In the genomic region with DNA sequence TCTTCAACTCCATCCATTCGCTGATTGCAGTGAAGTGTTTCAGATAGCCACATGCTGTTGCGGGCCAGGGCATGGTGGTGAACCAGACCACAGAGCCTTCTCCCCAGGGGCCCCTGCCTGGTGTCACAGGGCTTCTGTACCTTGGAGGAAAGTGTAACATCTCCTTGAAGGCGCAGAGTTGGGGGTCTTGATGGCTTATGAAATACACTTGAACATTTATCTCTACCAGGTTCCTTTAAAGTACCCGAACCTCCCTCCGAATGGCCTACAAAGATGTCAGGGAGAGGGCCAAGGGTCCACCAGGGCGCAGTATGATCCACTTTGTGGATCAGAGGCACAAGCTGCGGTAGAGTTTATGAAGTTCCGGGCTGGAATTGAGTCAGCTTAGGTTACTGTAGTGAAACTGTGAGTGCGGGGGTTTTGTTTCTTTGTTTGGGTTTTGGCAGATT, we compare ENCODE assay signal across 9 mouse cellular contexts. TPM values are rescaled to one million over a fixed set of nuclear protein-coding genes. Genes with fewer than 3 reads are reported as not detected.
A peak's percentile ranks its signal among the peaks of the same experiment; 100 is the strongest.
DNase-seq lines count a peak whose midpoint lies in the region; ATAC-seq and TF ChIP-seq lines count a peak whose summit lies in the region.
"Had no signal": no experiment of that assay in that cellular context is flagged by ENCODE, and none has a peak within 500 bp of the region (broad histone marks: within the 10 kb centered on the region; RNA-seq: fewer than 3 reads in every experiment).

No protein-coding gene starts in this region.

- H3K4me1 ChIP-seq in heart, adult 2 months (ENCODE audit: control insufficient read depth, insufficient read depth, low read length): no peaks in the 10 kb centered on the region
- peaks cover 3 to 6% of the 10 kb centered on the region in 2 experiments; a peak in 3 of 4 replicates for H3K4me1 ChIP-seq in CH12.LX (ENCODE audit: control insufficient read depth in 1 of 2, insufficient read depth in 2 of 2)
- no peaks in the 10 kb centered on the region; the same call in 1 of the 2 replicates for H3K4me1 ChIP-seq in cortical plate, adult 2 months (ENCODE audit: control insufficient read depth, insufficient read depth, low read length)
- peaks cover 5% of the 10 kb centered on the region; the same call in 1 of the 2 replicates for H3K4me1 ChIP-seq in hindbrain, postnatal 0 days (ENCODE audit: insufficient read depth, low read length)
- peaks cover 7% of the 10 kb centered on the region for H3K4me1 ChIP-seq in midbrain, embryonic 13.5 days (replicated peaks)

- TF ChIP-seq CTCF in heart, adult 2 months (IDR thresholded peaks at IDR 0.05): no peak
- TF ChIP-seq CTCF in CH12.LX (conservative IDR thresholded peaks at IDR 0.05 in 1 of 2, IDR thresholded peaks at IDR 0.05 in 1 of 2; ENCODE audit: low read depth in 2 of 2, low read length in 2 of 2): peak in 1 of 2 experiments; percentile 62; a peak in 2 of 4 replicates
- TF ChIP-seq CTCF in cortical plate, adult 2 months (IDR thresholded peaks at IDR 0.05; ENCODE audit: extremely low read depth, insufficient read depth, low read length): no peak
- TF ChIP-seq CTCF in hindbrain, postnatal 0 days (IDR thresholded peaks at IDR 0.05; ENCODE audit: low read depth): peak; percentile 23; the same call in 1 of the 2 replicates

- TF ChIP-seq POLR2A in heart, adult 2 months (IDR thresholded peaks at IDR 0.05; ENCODE audit: insufficient read depth, low read depth, low read length): no peak
- no peak for TF ChIP-seq POLR2A in CH12.LX (IDR thresholded peaks at IDR 0.05; ENCODE audit: low read depth, low read length)
- no peak for TF ChIP-seq POLR2A in cortical plate, adult 2 months (IDR thresholded peaks at IDR 0.05; ENCODE audit: extremely low read depth, insufficient read depth, low read length)

- peak overlapping the region; percentile 75 for H3K4me3 ChIP-seq in heart, adult 2 months
- H3K4me3 ChIP-seq in CH12.LX (replicated peaks in 1 of 3; ENCODE audit: low read depth in 2 of 3, low read length in 2 of 3, poor library complexity in 1 of 3): peak overlapping the region; percentile 66 to 86 (median 66)
- peak overlapping the region; percentile 63 for H3K4me3 ChIP-seq in cortical plate, adult 2 months (ENCODE audit: insufficient read depth, low read length)
- H3K4me3 ChIP-seq in hindbrain, postnatal 0 days (ENCODE audit: low read length): peak overlapping the region; percentile 54
- peak overlapping the region; percentile 69 for H3K4me3 ChIP-seq in midbrain, embryonic 13.5 days (replicated peaks)

- no peak overlapping the region for H3K9ac ChIP-seq in heart, adult 2 months (ENCODE audit: low read depth, low read length)
- H3K9ac ChIP-seq in CH12.LX (ENCODE audit: insufficient read depth, low read depth): peak overlapping the region; percentile 52
- peak overlapping the region; percentile 52 for H3K9ac ChIP-seq in hindbrain, postnatal 0 days (replicated peaks; ENCODE audit: low read length)
- peak overlapping the region; percentile 82 for H3K9ac ChIP-seq in midbrain, embryonic 13.5 days (replicated peaks)

- peak overlapping the region; percentile 62 for H3K4me2 ChIP-seq in CH12.LX (ENCODE audit: insufficient read depth, low read depth, poor library complexity, severe bottlenecking)
- peak overlapping the region; percentile 74 for H3K4me2 ChIP-seq in hindbrain, postnatal 0 days (ENCODE audit: low read depth, low read length)
- peak overlapping the region; percentile 65 for H3K4me2 ChIP-seq in midbrain, embryonic 13.5 days (replicated peaks)

- in situ Hi-C loops in CH12.LX (cut with MboI; ENCODE audit: low pct_ligation_motif_present, low pct_unique_long_range_greater_than_20kb, low sequenced_read_pairs): no loop called here

- H3K79me2 ChIP-seq in heart, adult 2 months (replicated peaks; ENCODE audit: control insufficient read depth, insufficient read depth, low read length): no peaks in the 10 kb centered on the region
- H3K79me2 ChIP-seq in CH12.LX (replicated peaks; ENCODE audit: control insufficient read depth, extremely low read depth, insufficient read depth, poor library complexity, severe bottlenecking): no peaks in the 10 kb centered on the region

- TF ChIP-seq EP300 in heart, adult 2 months (IDR thresholded peaks at IDR 0.05; ENCODE audit: insufficient read depth, low read depth, low read length): no peak
- peak; percentile 85 for TF ChIP-seq EP300 in CH12.LX (IDR thresholded peaks at IDR 0.05; ENCODE audit: low read length)

- peak; percentile 48 for TF ChIP-seq RAD21 in CH12.LX (IDR thresholded peaks at IDR 0.05; ENCODE audit: low read depth, low read length)

- intact Hi-C loops in heart, adult 2 months (cut with DNase I): no loop called here
- intact Hi-C loops in heart, postnatal 25 days (cut with DNase I): no loop called here

- WGBS in heart, adult 2 months: 41% methylated on average over 9 of the region's 9 CpGs
- 27% methylated on average over 9 of the region's 9 CpGs for WGBS in hindbrain, postnatal 0 days
- 32% methylated on average over 9 of the region's 9 CpGs for WGBS in midbrain, embryonic 13.5 days

- no peaks in the 10 kb centered on the region for H3K27me3 ChIP-seq in heart, adult 2 months (ENCODE audit: control insufficient read depth, insufficient read depth, low read length)
- H3K27me3 ChIP-seq in CH12.LX (replicated peaks): no peaks in the 10 kb centered on the region
- H3K27me3 ChIP-seq in hindbrain, postnatal 0 days (ENCODE audit: insufficient read depth, low read length): no peaks in the 10 kb centered on the region
- H3K27me3 ChIP-seq in midbrain, embryonic 13.5 days: no peaks in the 10 kb centered on the region

- H3K36me3 ChIP-seq in heart, adult 2 months (ENCODE audit: control insufficient read depth, insufficient read depth, low read length): no peaks in the 10 kb centered on the region
- H3K36me3 ChIP-seq in CH12.LX (replicated peaks in 1 of 2; ENCODE audit: control insufficient read depth in 1 of 2, insufficient read depth in 1 of 2, low read length in 1 of 2): peaks cover 0 to 4% of the 10 kb centered on the region in 2 experiments
- no peaks in the 10 kb centered on the region; the same call in 1 of the 2 replicates for H3K36me3 ChIP-seq in hindbrain, postnatal 0 days (ENCODE audit: insufficient read depth, low read length)
- no peaks in the 10 kb centered on the region for H3K36me3 ChIP-seq in midbrain, embryonic 13.5 days

- DNase-seq in heart, adult 2 months: no peak
- no peak for DNase-seq in heart, postnatal 25 days (ENCODE audit: low spot score)
- peak; percentile 78 for DNase-seq in CH12.LX (ENCODE audit: extremely low read depth)
- DNase-seq in hindbrain, postnatal 0 days (ENCODE audit: low spot score): peak; percentile 39
- DNase-seq in thymus, postnatal 4 days: no peak

- peak; percentile 58 for ATAC-seq in hindbrain, postnatal 0 days
- ATAC-seq in midbrain, embryonic 13.5 days: peak; percentile 80
- ATAC-seq in inflammation-experienced regulatory T-cells, adult 6 months: no peak

- no peak overlapping the region for H3K27ac ChIP-seq in heart, adult 2 months
- H3K27ac ChIP-seq in CH12.LX (ENCODE audit: insufficient read depth, low read depth): peak overlapping the region; percentile 51; the same call in 1 of the 2 replicates
- H3K27ac ChIP-seq in cortical plate, adult 2 months (ENCODE audit: insufficient read depth, low read length): no peak overlapping the region
- peak overlapping the region; percentile 75; the same call in 1 of the 2 replicates for H3K27ac ChIP-seq in hindbrain, postnatal 0 days
- no peak overlapping the region for H3K27ac ChIP-seq in midbrain, embryonic 13.5 days

- dilution Hi-C loops in CH12.LX (cut with MboI; ENCODE audit: extremely low pct_ligation_motif_present, extremely low pct_unique_long_range_greater_than_20kb, low sequenced_read_pairs): no loop called here

- H3K9me3 ChIP-seq in CH12.LX (replicated peaks; ENCODE audit: low read length): peaks cover 7% of the 10 kb centered on the region
- H3K9me3 ChIP-seq in hindbrain, postnatal 0 days (ENCODE audit: low read length): no peaks in the 10 kb centered on the region
- no peaks in the 10 kb centered on the region for H3K9me3 ChIP-seq in midbrain, embryonic 13.5 days

RNA-seq across cellular contexts. Expression of gene Dync2li1, which starts 0.6 kb away (rescaled TPM):
- 1 to 10 TPM; 2.7 to 3.5 TPM for total RNA-seq in heart, adult 2 months (2021)
- 2.9 and 3.2 TPM in 2 replicates for polyA plus RNA-seq in heart, adult 2 months (2012; rRNA removed)
- total RNA-seq in heart, postnatal 25 days (2021): 1 to 10 TPM; 2.8 to 3.0 TPM
- 5.5 and 11.7 TPM in 2 replicates for total RNA-seq in CH12.LX (2012; rRNA removed)
- total RNA-seq in CH12.LX (2014; rRNA removed): 7.6 and 9.4 TPM in 2 replicates
- 10.3 and 12.3 TPM in 2 replicates for polyA plus RNA-seq in CH12.LX (2012; ENCODE audit: insufficient read length, low read depth)
- polyA plus RNA-seq in cortical plate, adult 2 months (2012; rRNA removed): 26.6 and 27.5 TPM in 2 replicates
- 9.8 and 9.9 TPM in 2 replicates for total RNA-seq in hindbrain, postnatal 0 days (2014; rRNA removed)
- polyA plus RNA-seq in hindbrain, postnatal 0 days (2015; fragmentation: Nextera tagmentation; extraction: Ambion mirVana): 33.2 and 36.2 TPM in 2 replicates
- 33.3 and 35.9 TPM in 2 replicates for polyA plus RNA-seq in midbrain, embryonic 13.5 days (2015; fragmentation: Nextera tagmentation; extraction: Ambion mirVana)
- 1 to 10 TPM in 2 of 3 experiments, under 1 TPM in 1; 0.79 to 1.9 (median 1.6) TPM for polyA plus RNA-seq in inflammation-experienced regulatory T-cells, adult 6 months (2017; shearing (Covaris generic))

RNA-seq across cellular contexts. Expression of gene Abcg8, which starts 49.2 kb away (rescaled TPM):
- total RNA-seq in heart, adult 2 months (2021): not detected
- 0.06 TPM in 1 of 2 replicates, not detected in the other for polyA plus RNA-seq in heart, adult 2 months (2012; rRNA removed)
- not detected for total RNA-seq in heart, postnatal 25 days (2021)
- 0.04 TPM in 1 of 2 replicates, not detected in the other for total RNA-seq in CH12.LX (2012; rRNA removed)
- total RNA-seq in CH12.LX (2014; rRNA removed): not detected in 2 replicates
- polyA plus RNA-seq in CH12.LX (2012; ENCODE audit: insufficient read length, low read depth): not detected in 2 replicates
- polyA plus RNA-seq in cortical plate, adult 2 months (2012; rRNA removed): 0.04 TPM in 1 of 2 replicates, not detected in the other
- 0.11 TPM in 1 of 2 replicates, not detected in the other for total RNA-seq in hindbrain, postnatal 0 days (2014; rRNA removed)
- 0.05 TPM in 1 of 2 replicates, not detected in the other for polyA plus RNA-seq in hindbrain, postnatal 0 days (2015; fragmentation: Nextera tagmentation; extraction: Ambion mirVana)
- polyA plus RNA-seq in midbrain, embryonic 13.5 days (2015; fragmentation: Nextera tagmentation; extraction: Ambion mirVana): 0.11 TPM in 1 of 2 replicates, not detected in the other
- polyA plus RNA-seq in inflammation-experienced regulatory T-cells, adult 6 months (2017; shearing (Covaris generic)): not detected
- total RNA-seq: hematopoietic stem cell, adult 5-6 weeks had no signal

RNA-seq across cellular contexts. Expression of gene Abcg5, which starts 55.9 kb away (rescaled TPM):
- total RNA-seq in heart, adult 2 months (2021): not detected
- 0.09 TPM in 1 of 2 replicates, not detected in the other for polyA plus RNA-seq in heart, adult 2 months (2012; rRNA removed)
- not detected for total RNA-seq in heart, postnatal 25 days (2021)
- not detected in 2 replicates for total RNA-seq in CH12.LX (2012; rRNA removed)
- not detected in 2 replicates for total RNA-seq in CH12.LX (2014; rRNA removed)
- polyA plus RNA-seq in CH12.LX (2012; ENCODE audit: insufficient read length, low read depth): not detected in 2 replicates
- 0.11 and 0.23 TPM in 2 replicates for polyA plus RNA-seq in cortical plate, adult 2 months (2012; rRNA removed)
- total RNA-seq in hindbrain, postnatal 0 days (2014; rRNA removed): 1.6 and 2.4 TPM in 2 replicates
- polyA plus RNA-seq in hindbrain, postnatal 0 days (2015; fragmentation: Nextera tagmentation; extraction: Ambion mirVana): 1.3 and 1.4 TPM in 2 replicates
- polyA plus RNA-seq in midbrain, embryonic 13.5 days (2015; fragmentation: Nextera tagmentation; extraction: Ambion mirVana): 1.1 and 3.0 TPM in 2 replicates
- polyA plus RNA-seq in inflammation-experienced regulatory T-cells, adult 6 months (2017; shearing (Covaris generic)): under 1 TPM in 1 of 3 experiments, not detected in 2; 0.49 TPM
- total RNA-seq: hematopoietic stem cell, adult 5-6 weeks had no signal

Comparison
In these comparisons a context has a peak if more than half of its experiments do, and no peak if none do; other contexts are left out.
1. DNase-seq: peak in CH12.LX (single experiment) and hindbrain, postnatal 0 days (single experiment); none in heart, adult 2 months (0 of 2), heart, postnatal 25 days (single experiment) and thymus, postnatal 4 days (single experiment).
2. H3K27ac ChIP-seq: peak in CH12.LX (single experiment) and hindbrain, postnatal 0 days (single experiment); none in heart, adult 2 months (single experiment), cortical plate, adult 2 months (single experiment) and midbrain, embryonic 13.5 days (single experiment).
3. Peak in every context shown above with its lines, with median percentiles within 50 percentile points of each other: H3K4me3 ChIP-seq and H3K4me2 ChIP-seq.